Mouse (Mus musculus) heart, embryonic 11.5 days (tissue): ENCODE data around the gene Slc22a18. TPM values are rescaled to one million over a fixed set of nuclear protein-coding genes. Genes with fewer than 3 reads are reported as not detected.
"Not testable (repeated sequence)": the region's sequence is repeated elsewhere in the genome, so short reads cannot be mapped to it uniquely, and the experiment has no call there.

Source experiments
- ATAC-seq: fragments of 200-750 bp; cut with Nextera tagmentation; replicated peaks from 2 replicates; pipeline ENCODE4 v1.8.0; 2017; ENCODE audit warnings: moderate library complexity; ENCODE audit not compliant: insufficient number of reproducible peaks, low FRiP score, low TSS enrichment
- H3K27ac ChIP-seq: fragments of 300-500 bp; sonication (generic); 2 replicates; pipeline ENCODE4 v1.5.1; 2014; ENCODE audit warnings: mild to moderate bottlenecking, low read depth, low read length
- H3K27me3 ChIP-seq: fragments of 300-500 bp; sonication (generic); 2 replicates; pipeline ENCODE4 v1.6.1; 2014; ENCODE audit warnings: mild to moderate bottlenecking, low read length, mixed read lengths; ENCODE audit not compliant: control insufficient read depth, insufficient read depth
- H3K36me3 ChIP-seq: fragments of 300-500 bp; sonication (generic); 2 replicates; pipeline ENCODE4 v1.6.1; 2014; ENCODE audit warnings: mild to moderate bottlenecking, low read length, moderate library complexity, mixed read lengths; ENCODE audit not compliant: control insufficient read depth, insufficient read depth
- H3K4me1 ChIP-seq: fragments of 300-500 bp; sonication (generic); 2 replicates; pipeline ENCODE4 v1.6.1; 2014; ENCODE audit warnings: low read length; ENCODE audit not compliant: control insufficient read depth, insufficient read depth
- H3K4me2 ChIP-seq: fragments of 300-500 bp; sonication (generic); 2 replicates; pipeline ENCODE4 v1.6.1; 2014; ENCODE audit warnings: mild to moderate bottlenecking, moderate library complexity
- H3K4me3 ChIP-seq: fragments of 300-500 bp; sonication (generic); 2 replicates; pipeline ENCODE4 v1.5.1; 2014; ENCODE audit warnings: low read depth, low read length
- H3K9ac ChIP-seq: fragments of 300-500 bp; sonication (generic); 2 replicates; pipeline ENCODE4 v1.6.1; 2014; ENCODE audit warnings: mild to moderate bottlenecking, low read depth, low read length, moderate library complexity
- H3K9me3 ChIP-seq: fragments of 300-500 bp; sonication (generic); replicated peaks from 2 replicates; pipeline ENCODE4 v1.6.1; 2016; ENCODE audit warnings: low read length; ENCODE audit not compliant: control insufficient read depth
- WGBS: fragments of 180-500 bp; shearing (Covaris S2); extraction: QIAGEN DNeasy Blood & Tissue Kit; methylation state at CpG from one replicate; pipeline ENCODE4 v1.1.7; 2014; ENCODE audit not compliant: insufficient replicate concordance; 5-methylcytosine and 5-hydroxymethylcytosine counted together
- polyA plus RNA-seq: library from polyadenylated mRNA; unstranded; fragments of >200 nt; fragmentation: Nextera tagmentation; extraction: Ambion mirVana; gene quantifications from 2 replicates; pipeline ENCODE4 v1.2.1, GENCODE M21; 2014

Slc22a18 gene
- polyA plus RNA-seq, 1 experiment from 2014 or later: 0.87 TPM

- no peak overlapping the region for H3K9ac ChIP-seq
- no peak for ATAC-seq
- H3K27ac ChIP-seq: no peak overlapping the region
- 92% methylated on average over 4 of the region's 4 CpGs for WGBS
- no peak overlapping the region for H3K4me3 ChIP-seq
- no peak overlapping the region for H3K4me2 ChIP-seq
- H3K4me1 ChIP-seq: peaks cover 6% of the 10 kb centered on the region; the same call in 1 of the 2 replicates
- H3K9me3 ChIP-seq: no peaks in the 10 kb centered on the region
- H3K36me3 ChIP-seq: peaks cover 32% of the 10 kb centered on the region
- H3K27me3 ChIP-seq: no peaks in the 10 kb centered on the region
Measured at GRCm38 (mm10) chr7:143514416-143514768, 40.9 kb downstream of the Slc22a18 start.

- no peak for ATAC-seq
- H3K9ac ChIP-seq: no peak overlapping the region
- WGBS: 70% methylated on average over 4 of the region's 4 CpGs
Measured at GRCm38 (mm10) chr7:143519333-143519732, 45.8 kb downstream of the Slc22a18 start.

GRCm38 (mm10) chr7:143532410-143532809 is 58.9 kb downstream of the Slc22a18 start:
- no peak overlapping the region for H3K4me3 ChIP-seq
- H3K27me3 ChIP-seq: no peaks in the 10 kb centered on the region
- WGBS: 80% methylated on average over 1 of the region's 1 CpGs
- no peak overlapping the region for H3K9ac ChIP-seq
- H3K4me1 ChIP-seq: no peaks in the 10 kb centered on the region
- H3K9me3 ChIP-seq: no peaks in the 10 kb centered on the region
- no peak for ATAC-seq
- H3K4me2 ChIP-seq: no peak overlapping the region
- peaks cover 41% of the 10 kb centered on the region for H3K36me3 ChIP-seq
- no peak overlapping the region for H3K27ac ChIP-seq

More at GRCm38 (mm10) chr7:143519333-143519732, 45.8 kb downstream of the Slc22a18 start:
- Histone ChIP-seq H3K36me3 (peaks cover 37% of the 10 kb centered on the region), H3K27ac (no peak overlapping the region), H3K4me3 (no peak overlapping the region), H3K27me3 (no peaks in the 10 kb centered on the region), H3K9me3 (no peaks in the 10 kb centered on the region), H3K4me1 (no peaks in the 10 kb centered on the region), H3K4me2 (no peak overlapping the region)

GRCm38 (mm10) chr7:143533284-143533683 is 59.7 kb downstream of the Slc22a18 start:
- Histone ChIP-seq H3K9me3 (no peaks in the 10 kb centered on the region), H3K36me3 (peaks cover 42% of the 10 kb centered on the region), H3K4me1 (no peaks in the 10 kb centered on the region), H3K9ac (no peak overlapping the region), H3K27ac (peak overlapping the region; percentile 41), H3K27me3 (no peaks in the 10 kb centered on the region), H3K4me2 (no peak overlapping the region), H3K4me3 (no peak overlapping the region)
- peak; percentile 68; the same call in 1 of the 2 replicates for ATAC-seq
- WGBS: 68% methylated on average over 2 of the region's 2 CpGs

- Histone ChIP-seq H3K4me3 (no peak overlapping the region), H3K27me3 (no peaks in the 10 kb centered on the region), H3K36me3 (peaks cover 28% of the 10 kb centered on the region), H3K9me3 (no peaks in the 10 kb centered on the region), H3K27ac (no peak overlapping the region), H3K4me2 (no peak overlapping the region), H3K4me1 (peaks cover 6% of the 10 kb centered on the region; the same call in 1 of the 2 replicates), H3K9ac (no peak overlapping the region)
- WGBS: 84% methylated on average over 3 of the region's 3 CpGs
- ATAC-seq: no peak
Measured at GRCm38 (mm10) chr7:143536251-143536650, 62.7 kb downstream of the Slc22a18 start.

- H3K9me3 ChIP-seq, H3K9ac ChIP-seq, ATAC-seq, H3K4me1 ChIP-seq, H3K27ac ChIP-seq, H3K27me3 ChIP-seq, H3K4me3 ChIP-seq, H3K4me2 ChIP-seq: not testable (repeated sequence)
- WGBS: 83% methylated on average over 6 of the region's 6 CpGs
- H3K36me3 ChIP-seq: peaks cover 23% of the 10 kb centered on the region
Measured at GRCm38 (mm10) chr7:143538229-143538628, 64.7 kb downstream of the Slc22a18 start.

GRCm38 (mm10) chr7:143538671-143539070 is 65.1 kb downstream of the Slc22a18 start:
- Histone ChIP-seq H3K4me2 (no peak overlapping the region), H3K9me3 (no peaks in the 10 kb centered on the region), H3K36me3 (peaks cover 23% of the 10 kb centered on the region), H3K9ac (no peak overlapping the region), H3K4me1 (peaks cover 6% of the 10 kb centered on the region; the same call in 1 of the 2 replicates), H3K27ac (no peak overlapping the region), H3K27me3 (no peaks in the 10 kb centered on the region), H3K4me3 (no peak overlapping the region)
- no peak for ATAC-seq
- 54% methylated on average over 1 of the region's 1 CpGs for WGBS

GRCm38 (mm10) chr7:143544368-143544767 is 70.8 kb downstream of the Slc22a18 start:
- no peak for ATAC-seq
- 95% methylated on average over 2 of the region's 2 CpGs for WGBS
- no peak overlapping the region for H3K4me3 ChIP-seq
- no peaks in the 10 kb centered on the region for H3K27me3 ChIP-seq
- no peak overlapping the region for H3K4me2 ChIP-seq
- H3K36me3 ChIP-seq: no peaks in the 10 kb centered on the region
- no peak overlapping the region for H3K27ac ChIP-seq
- peaks cover 10% of the 10 kb centered on the region; the same call in 1 of the 2 replicates for H3K4me1 ChIP-seq
- H3K9ac ChIP-seq: no peak overlapping the region
- H3K9me3 ChIP-seq: no peaks in the 10 kb centered on the region

- no peaks in the 10 kb centered on the region for H3K9me3 ChIP-seq
- WGBS: 74% methylated on average over 2 of the region's 2 CpGs
Measured at GRCm38 (mm10) chr7:143546554-143546953, 73.0 kb downstream of the Slc22a18 start.

More at GRCm38 (mm10) chr7:143546554-143546953, 73.0 kb downstream of the Slc22a18 start:
- Histone ChIP-seq H3K27ac (no peak overlapping the region), H3K9ac (no peak overlapping the region), H3K4me2 (no peak overlapping the region), H3K4me1 (peaks cover 8% of the 10 kb centered on the region; the same call in 1 of the 2 replicates), H3K4me3 (no peak overlapping the region), H3K27me3 (no peaks in the 10 kb centered on the region), H3K36me3 (no peaks in the 10 kb centered on the region)
- ATAC-seq: no peak
